Mouse (Mus musculus) liver, postnatal 0 days (tissue): ENCODE data around the gene Prg3.

Experiments used
- CTCF ChIP-seq: sonication (generic); IDR thresholded peaks from 2 replicates; pipeline ENCODE4 v1.5.1; 2016; ENCODE audit warnings: antibody characterized with exemption, low read depth
- EP300 ChIP-seq: IDR thresholded peaks from 2 replicates; pipeline ENCODE4 v1.6.1; 2016; ENCODE audit warnings: antibody characterized with exemption, low read depth, mild to moderate bottlenecking

GRCm38 (mm10) chr2:85033121-85033520 lies 45.1 kb downstream of the Prg3 start:
- TF ChIP-seq CTCF (no peak), EP300 (no peak)
